Mouse (Mus musculus): ENCODE results near the gene Gm45521. TPM values are rescaled to one million over a fixed set of nuclear protein-coding genes. Genes with fewer than 3 reads are reported as not detected.

Gene Gm45521
- polyA plus RNA-seq, 1 experiment from 2014 or later, result not detected

DNA sequence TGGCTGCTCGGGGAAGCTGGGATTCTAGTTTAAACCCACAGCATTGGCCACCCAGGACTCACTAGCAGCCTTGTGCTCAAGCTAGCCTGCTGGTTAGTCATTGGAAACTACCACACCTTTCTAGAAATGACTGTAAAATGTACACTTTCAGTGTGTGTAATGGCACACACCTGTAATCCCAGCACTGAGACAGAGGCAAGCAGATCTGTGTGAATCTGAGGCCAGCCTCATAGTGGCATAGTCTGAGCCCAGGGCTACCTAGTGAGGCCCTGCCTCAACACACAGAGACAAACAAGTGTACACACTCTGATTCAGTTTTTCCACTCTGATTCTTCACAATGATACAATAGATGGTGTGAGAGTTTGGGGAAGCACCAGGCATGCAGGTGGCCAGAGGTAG, 32.3 kb downstream of the Gm45521 start:
- Histone ChIP-seq H3K9me3 (replicated peaks) (no peaks in the 10 kb centered on the region), H3K4me3 (no peak overlapping the region), H3K27me3 (replicated peaks) (no peaks in the 10 kb centered on the region), H3K4me2 (no peak overlapping the region), H3K9ac (no peak overlapping the region), H3K4me1 (peaks cover 5% of the 10 kb centered on the region; the same call in 1 of the 2 replicates), H3K36me3 (no peaks in the 10 kb centered on the region), H3K27ac (no peak overlapping the region)
- 59% methylated on average over 1 of the region's 1 CpGs for WGBS (ENCODE audit: insufficient replicate concordance)
- no peak for ATAC-seq

DNA sequence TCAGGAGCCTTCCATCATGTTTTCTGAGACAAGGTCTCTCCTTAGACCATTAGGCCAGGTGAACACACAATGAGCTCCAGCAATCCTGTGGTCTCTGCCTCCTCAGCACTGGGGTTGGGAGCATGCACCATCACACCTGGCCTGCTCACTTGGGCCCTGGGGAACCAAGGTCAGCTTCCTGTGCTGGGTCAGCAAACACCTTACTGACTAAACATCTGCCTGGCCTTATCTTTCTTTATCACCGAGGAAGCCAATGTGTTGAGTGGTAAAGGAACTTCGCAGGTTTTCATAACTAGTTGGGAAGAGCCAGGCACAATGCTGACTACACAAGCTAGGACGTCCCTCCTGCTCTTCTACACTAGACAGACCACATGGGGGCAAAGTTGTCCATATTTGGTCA, 32.9 kb downstream of the Gm45521 start:
- no peak overlapping the region for H3K9ac ChIP-seq
- ATAC-seq, result no peak
- no peak overlapping the region for H3K4me3 ChIP-seq
- no peak overlapping the region for H3K27ac ChIP-seq
- H3K4me1 ChIP-seq, result peaks cover 5% of the 10 kb centered on the region; the same call in 1 of the 2 replicates
- H3K9me3 ChIP-seq (replicated peaks), result no peaks in the 10 kb centered on the region
- 32% methylated on average over 3 of the region's 3 CpGs for WGBS (ENCODE audit: insufficient replicate concordance)
- no peak overlapping the region for H3K4me2 ChIP-seq
- H3K27me3 ChIP-seq (replicated peaks), result no peaks in the 10 kb centered on the region
- no peaks in the 10 kb centered on the region for H3K36me3 ChIP-seq

DNA sequence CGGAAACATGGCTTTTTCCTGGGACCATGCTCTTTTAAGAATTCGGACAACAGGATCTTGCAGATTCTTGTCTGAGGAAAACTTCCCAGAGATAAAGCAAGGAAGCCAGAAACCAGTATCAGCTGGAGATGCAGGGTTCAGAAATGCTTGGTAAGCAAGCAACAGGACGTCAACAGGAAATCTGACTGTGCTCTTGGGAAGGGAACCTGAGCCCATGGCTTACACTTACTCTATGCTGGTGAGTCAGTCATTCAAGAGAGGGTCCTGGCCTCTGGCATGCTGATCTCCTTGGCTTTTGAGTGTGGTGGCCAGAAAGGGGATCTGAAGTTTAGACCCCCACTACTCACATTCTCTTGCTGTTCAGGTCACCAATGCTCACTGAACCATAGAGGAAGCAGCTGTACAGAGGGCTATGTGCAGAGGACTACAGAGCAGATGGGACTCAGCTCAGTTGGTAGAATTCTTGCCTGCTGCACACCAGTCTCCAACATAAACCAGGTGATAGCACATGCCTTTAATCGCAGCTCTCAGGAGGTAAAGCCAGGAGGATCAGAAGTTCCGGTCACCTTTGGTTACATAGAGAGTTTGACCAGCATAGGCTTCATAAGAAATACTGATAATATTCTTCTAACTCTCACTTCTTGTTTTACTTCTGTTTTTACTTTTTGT, 34.2 kb downstream of the Gm45521 start:
- Histone ChIP-seq H3K27ac (peak overlapping the region; percentile 45), H3K9me3 (replicated peaks) (no peaks in the 10 kb centered on the region)

DNA sequence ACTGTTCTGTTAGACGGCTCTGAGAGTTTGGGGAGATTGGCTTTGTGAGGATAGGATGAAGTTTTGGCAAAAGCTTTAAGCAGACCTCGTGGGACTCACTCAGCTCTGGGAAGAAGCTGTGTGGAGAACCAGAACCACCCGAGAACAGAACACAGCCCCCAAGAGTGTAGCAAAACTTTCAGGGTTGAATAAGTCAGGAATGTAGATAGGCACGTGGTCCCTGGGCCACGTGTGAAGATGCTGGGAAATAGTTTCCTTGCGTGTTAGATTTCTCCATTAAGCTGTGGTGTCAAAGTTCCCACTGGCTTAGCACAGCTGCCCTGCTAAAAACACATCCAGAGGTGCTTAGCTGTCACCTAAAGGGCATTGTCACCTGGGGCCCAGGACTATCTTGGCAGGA, 35.1 kb downstream of the Gm45521 start:
- WGBS (ENCODE audit: insufficient replicate concordance), result 59% methylated on average over 6 of the region's 6 CpGs
- no peaks in the 10 kb centered on the region for H3K36me3 ChIP-seq
- H3K4me3 ChIP-seq, result no peak overlapping the region
- peaks cover 5% of the 10 kb centered on the region; the same call in 1 of the 2 replicates for H3K4me1 ChIP-seq
- H3K9ac ChIP-seq, result no peak overlapping the region
- H3K9me3 ChIP-seq (replicated peaks), result no peaks in the 10 kb centered on the region
- H3K27me3 ChIP-seq (replicated peaks), result no peaks in the 10 kb centered on the region
- H3K27ac ChIP-seq, result no peak overlapping the region
- no peak for ATAC-seq
- no peak overlapping the region for H3K4me2 ChIP-seq

More for the DNA sequence above, 34.2 kb downstream of the Gm45521 start:
- WGBS (ENCODE audit: insufficient replicate concordance), result 55% methylated on average over 5 of the region's 5 CpGs
- Histone ChIP-seq H3K4me2 (no peak overlapping the region), H3K4me3 (no peak overlapping the region), H3K4me1 (peaks cover 5% of the 10 kb centered on the region; the same call in 1 of the 2 replicates), H3K27me3 (replicated peaks) (no peaks in the 10 kb centered on the region), H3K36me3 (no peaks in the 10 kb centered on the region), H3K9ac (no peak overlapping the region)
- no peak for ATAC-seq

DNA sequence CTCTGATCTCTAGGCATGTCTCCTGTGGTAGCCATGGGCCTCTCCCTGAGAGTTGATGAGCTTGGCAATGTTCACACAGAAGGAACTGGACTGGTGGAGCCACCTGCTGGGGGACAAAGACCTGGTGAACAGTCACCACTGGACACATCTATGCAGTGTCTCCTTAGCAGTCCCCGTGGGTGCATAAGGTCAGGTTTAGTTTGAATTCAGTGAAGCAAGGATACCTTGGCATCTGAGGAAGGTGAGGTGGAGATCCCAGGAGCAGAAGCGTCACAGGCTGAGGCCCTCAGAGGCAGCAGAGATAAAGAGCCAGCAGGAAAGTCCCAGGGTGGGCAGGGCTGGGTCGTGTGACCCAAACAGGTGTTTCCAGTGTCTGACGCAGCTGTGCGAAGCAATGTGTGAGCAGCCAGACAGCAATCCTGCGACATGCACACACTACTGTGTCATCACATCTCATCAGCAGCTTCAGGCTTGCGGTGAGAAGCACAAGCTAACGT, 37.2 kb downstream of the Gm45521 start, which contains the start of gene Dnase1l3:
Gene Dnase1l3 (minus strand): TSS at position 303 of the 497 bp plus-strand sequence.
- 45% methylated on average over 8 of the region's 8 CpGs for WGBS (ENCODE audit: insufficient replicate concordance)
- no peak for ATAC-seq

DNA sequence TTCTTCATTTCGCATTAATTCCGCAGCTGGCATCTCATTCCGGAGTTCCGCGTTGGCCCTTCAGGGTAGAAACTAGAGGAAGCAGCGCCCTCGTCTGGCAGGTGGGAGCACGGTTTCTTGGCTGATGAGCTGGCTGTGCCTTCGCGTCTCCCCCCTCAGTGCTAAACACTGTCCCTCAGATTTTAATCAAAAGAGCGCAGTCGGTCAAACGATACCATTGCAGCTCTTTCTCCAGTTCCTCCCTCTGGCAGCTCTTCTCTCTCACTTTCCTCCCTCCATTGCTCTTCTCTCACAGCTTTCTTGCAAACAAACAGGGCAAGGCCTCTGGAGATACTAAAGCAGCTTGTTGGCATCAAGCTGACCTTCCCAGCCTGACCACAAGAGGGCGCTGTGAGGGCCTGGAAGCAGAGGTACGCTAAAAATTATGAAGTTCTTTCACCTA, 40.2 kb downstream of the Gm45521 start:
- H3K4me2 ChIP-seq, result peak overlapping the region; percentile 51
- H3K4me3 ChIP-seq, result peak overlapping the region; percentile 18; the same call in 1 of the 2 replicates
- WGBS (ENCODE audit: insufficient replicate concordance), result 2% methylated on average over 15 of the region's 15 CpGs
- no peak overlapping the region for H3K9ac ChIP-seq
- no peaks in the 10 kb centered on the region for H3K36me3 ChIP-seq
- H3K27ac ChIP-seq, result no peak overlapping the region
- H3K4me1 ChIP-seq, result peaks cover 13% of the 10 kb centered on the region
- no peak for ATAC-seq
- H3K27me3 ChIP-seq (replicated peaks), result peaks cover 40% of the 10 kb centered on the region
- no peaks in the 10 kb centered on the region for H3K9me3 ChIP-seq (replicated peaks)

More for the DNA sequence above, 37.2 kb downstream of the Gm45521 start, which contains the start of gene Dnase1l3:
- peaks cover 5% of the 10 kb centered on the region; the same call in 1 of the 2 replicates for H3K4me1 ChIP-seq
- H3K27ac ChIP-seq, result no peak within 1 kb of the TSS
- no peak within 1 kb of the TSS for H3K4me3 ChIP-seq
- H3K27me3 ChIP-seq (replicated peaks), result peaks cover 10% of the 10 kb centered on the region; the same call in 1 of the 2 replicates
- no peak within 1 kb of the TSS for H3K9ac ChIP-seq
- H3K4me2 ChIP-seq, result no peak within 1 kb of the TSS
- H3K36me3 ChIP-seq, result no peaks in the 10 kb centered on the region
- no peaks in the 10 kb centered on the region for H3K9me3 ChIP-seq (replicated peaks)

DNA sequence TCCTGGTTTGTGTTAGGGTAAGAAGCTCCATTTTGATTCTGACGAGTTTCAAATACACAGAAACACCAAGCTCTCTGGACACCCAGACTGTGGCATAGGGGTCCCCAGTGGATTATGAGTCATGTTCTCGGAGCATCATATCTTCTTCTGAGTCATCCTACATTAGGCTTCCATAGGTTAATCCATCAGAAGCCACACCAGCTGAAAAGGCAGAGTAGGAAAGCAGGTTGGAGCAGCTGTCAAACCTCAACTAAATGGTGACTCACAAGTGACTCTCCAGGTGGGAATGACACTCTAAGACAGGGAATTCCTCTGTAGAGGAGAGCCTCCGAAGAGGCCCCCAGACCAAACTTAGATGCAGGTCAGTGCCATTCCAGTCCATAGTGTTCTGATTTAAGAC, 41.9 kb downstream of the Gm45521 start:
- ATAC-seq, result no peak
- 57% methylated on average over 3 of the region's 3 CpGs for WGBS (ENCODE audit: insufficient replicate concordance)
- H3K9me3 ChIP-seq (replicated peaks), result no peaks in the 10 kb centered on the region
- H3K4me3 ChIP-seq, result no peak overlapping the region
- H3K9ac ChIP-seq, result no peak overlapping the region
- H3K4me2 ChIP-seq, result no peak overlapping the region
- peaks cover 13% of the 10 kb centered on the region for H3K4me1 ChIP-seq
- no peak overlapping the region for H3K27ac ChIP-seq
- H3K36me3 ChIP-seq, result no peaks in the 10 kb centered on the region
- peaks cover 57% of the 10 kb centered on the region for H3K27me3 ChIP-seq (replicated peaks)

DNA sequence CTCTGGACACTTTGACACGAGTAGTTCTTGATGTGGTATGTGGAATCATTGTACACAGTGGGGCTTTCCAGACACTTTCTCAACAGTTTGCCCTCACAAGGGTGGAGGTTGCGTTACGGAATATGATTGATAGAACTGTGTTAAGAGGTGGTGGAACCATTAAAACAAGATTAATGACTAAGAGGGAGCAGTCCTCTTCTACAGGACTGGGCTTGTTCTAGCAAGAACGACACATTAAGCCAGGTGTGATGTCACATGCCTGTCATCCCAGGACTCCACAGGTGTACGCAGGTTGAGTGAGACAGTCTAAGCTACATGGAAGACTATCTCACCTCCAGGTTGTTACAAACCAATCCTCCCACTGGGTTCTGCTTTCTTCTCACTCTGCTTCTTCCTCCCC, 42.3 kb downstream of the Gm45521 start:
- H3K27ac ChIP-seq, result no peak overlapping the region
- no peaks in the 10 kb centered on the region for H3K9me3 ChIP-seq (replicated peaks)
- H3K4me1 ChIP-seq, result peaks cover 13% of the 10 kb centered on the region
- ATAC-seq, result no peak
- no peak overlapping the region for H3K4me2 ChIP-seq
- WGBS (ENCODE audit: insufficient replicate concordance), result 63% methylated on average over 5 of the region's 5 CpGs
- no peak overlapping the region for H3K4me3 ChIP-seq
- H3K36me3 ChIP-seq, result no peaks in the 10 kb centered on the region
- H3K27me3 ChIP-seq (replicated peaks), result peaks cover 61% of the 10 kb centered on the region
- H3K9ac ChIP-seq, result no peak overlapping the region

DNA sequence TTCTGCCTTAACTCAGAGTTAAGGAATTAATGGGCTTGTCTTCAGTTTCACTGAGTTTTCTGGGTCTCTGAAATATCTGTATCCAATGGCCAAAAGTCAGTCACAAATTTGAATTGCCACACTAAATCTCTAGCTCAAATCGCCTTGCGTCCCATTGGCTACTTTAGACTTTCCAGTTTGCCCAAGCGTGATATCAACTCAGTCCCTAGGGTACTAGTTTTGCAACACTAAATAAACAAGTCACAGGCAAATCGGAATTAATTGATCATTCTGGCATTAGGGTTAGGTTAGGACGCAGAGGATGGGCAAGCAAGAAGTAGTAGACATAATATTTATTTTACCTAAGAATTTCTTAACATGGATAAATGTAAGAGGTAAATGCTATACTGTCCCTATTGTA, 43.2 kb downstream of the Gm45521 start:
- no peaks in the 10 kb centered on the region for H3K36me3 ChIP-seq
- H3K9me3 ChIP-seq (replicated peaks), result no peaks in the 10 kb centered on the region
- no peak overlapping the region for H3K4me2 ChIP-seq
- no peak for ATAC-seq
- no peak overlapping the region for H3K4me3 ChIP-seq
- H3K27ac ChIP-seq, result no peak overlapping the region
- 62% methylated on average over 5 of the region's 5 CpGs for WGBS (ENCODE audit: insufficient replicate concordance)
- H3K4me1 ChIP-seq, result peaks cover 13% of the 10 kb centered on the region
- H3K9ac ChIP-seq, result no peak overlapping the region
- peaks cover 64% of the 10 kb centered on the region for H3K27me3 ChIP-seq (replicated peaks)

DNA sequence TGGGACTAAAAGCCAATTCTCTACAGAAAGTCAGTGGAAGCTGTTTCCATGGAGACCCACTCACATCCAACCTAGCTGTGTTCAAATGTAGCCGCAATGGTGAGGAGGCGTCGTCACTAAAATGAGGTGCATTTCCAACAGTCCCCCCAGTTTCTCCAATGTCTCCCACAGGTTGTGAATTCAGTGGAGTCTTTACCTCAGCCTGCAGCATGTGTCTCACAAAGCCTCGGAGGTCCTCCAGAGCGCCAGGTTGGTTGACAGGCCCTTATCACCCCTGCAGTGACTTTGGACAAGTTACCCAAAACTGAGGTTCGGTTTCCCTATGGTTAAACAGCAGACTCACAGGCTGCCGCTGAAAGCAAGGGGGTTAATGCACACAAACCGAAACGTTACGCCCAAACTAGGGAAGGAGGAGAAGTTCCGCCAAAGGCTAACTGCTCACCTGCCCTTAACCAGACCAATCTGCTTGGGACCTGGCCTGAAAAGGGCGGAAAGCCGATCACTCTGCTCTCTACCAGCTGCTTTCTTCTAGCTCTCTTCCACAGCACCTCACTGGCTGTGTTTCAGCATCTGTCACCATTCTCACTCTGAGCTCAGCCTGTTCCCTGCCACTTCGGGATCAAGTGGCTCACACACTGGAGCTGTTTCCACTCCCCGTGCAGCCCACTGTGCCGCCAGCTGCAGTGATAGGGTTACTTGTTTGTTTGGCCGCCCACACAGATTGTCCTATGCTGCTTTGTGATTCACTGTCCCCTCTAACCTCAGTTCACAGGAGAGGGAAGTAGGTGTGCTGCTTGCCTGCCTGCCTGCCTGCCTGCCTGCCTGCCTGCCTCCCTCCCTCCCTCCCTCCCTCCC, 44.0 kb downstream of the Gm45521 start:
- H3K27ac ChIP-seq, result no peak overlapping the region
- no peak overlapping the region for H3K9ac ChIP-seq
- 22% methylated on average over 17 of the region's 17 CpGs for WGBS (ENCODE audit: insufficient replicate concordance)
- no peaks in the 10 kb centered on the region for H3K36me3 ChIP-seq
- H3K4me3 ChIP-seq, result no peak overlapping the region
- no peak for ATAC-seq
- H3K9me3 ChIP-seq (replicated peaks), result no peaks in the 10 kb centered on the region
- H3K4me1 ChIP-seq, result peaks cover 13% of the 10 kb centered on the region
- peaks cover 64% of the 10 kb centered on the region for H3K27me3 ChIP-seq (replicated peaks)
- H3K4me2 ChIP-seq, result peak overlapping the region; percentile 18; the same call in 1 of the 2 replicates

DNA sequence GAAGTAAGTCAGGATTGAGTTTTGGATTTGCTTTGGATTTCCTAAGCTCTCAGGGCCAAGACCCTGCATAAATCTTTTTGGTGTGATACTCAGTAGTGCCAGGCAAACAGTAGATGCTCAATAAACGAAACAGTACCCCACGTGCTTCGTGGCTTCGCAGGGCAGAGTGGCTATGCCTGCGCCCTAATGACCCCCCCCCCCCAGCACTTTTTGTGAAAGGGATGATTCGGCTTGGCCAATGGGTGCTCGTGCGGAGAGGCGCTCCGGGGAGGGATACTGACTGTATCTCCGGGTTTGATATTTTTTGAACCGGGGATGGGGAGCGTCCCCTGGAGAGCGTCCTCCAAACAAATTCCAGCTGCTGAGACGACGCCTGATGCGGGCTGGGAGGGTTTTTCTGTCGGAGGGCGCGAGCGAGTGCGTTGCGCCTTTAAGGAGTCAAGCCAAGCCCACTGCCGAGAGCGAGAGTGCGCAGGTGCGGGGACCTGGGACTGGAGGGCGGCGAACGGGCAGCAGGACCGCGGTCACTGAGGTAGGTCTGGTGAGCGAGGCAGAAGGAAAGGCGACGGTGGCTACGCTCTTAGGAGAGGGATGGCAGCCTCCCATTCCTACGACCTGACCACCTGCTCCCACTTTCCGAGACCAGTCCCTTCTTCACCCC, 45.5 kb downstream of the Gm45521 start, which contains the start of gene Abhd6:
Gene Abhd6 (plus strand): TSS at position 471 of the 661 bp plus-strand sequence.
- peak within 1 kb of the TSS; percentile 50 for H3K9ac ChIP-seq
- peak; percentile 52; the same call in 1 of the 2 replicates for ATAC-seq

More for the DNA sequence above, 45.5 kb downstream of the Gm45521 start, which contains the start of gene Abhd6:
- Histone ChIP-seq H3K4me3 (peak within 1 kb of the TSS; percentile 54), H3K9me3 (replicated peaks) (no peaks in the 10 kb centered on the region), H3K27me3 (replicated peaks) (peaks cover 64% of the 10 kb centered on the region), H3K4me1 (peaks cover 13% of the 10 kb centered on the region), H3K4me2 (peak within 1 kb of the TSS; percentile 69), H3K27ac (no peak within 1 kb of the TSS), H3K36me3 (no peaks in the 10 kb centered on the region)
- 3% methylated on average over 38 of the region's 38 CpGs for whole genome bisulfite sequencing (ENCODE audit: insufficient replicate concordance)

Measured in liver, embryonic 12.5 days (tissue).